Mouse (Mus musculus) neural tube, embryonic 13.5 days (tissue): ENCODE data around the gene Fam131c. TPM values are rescaled to one million over a fixed set of nuclear protein-coding genes. Genes with fewer than 3 reads are reported as not detected.

ENCODE experiments used
- ATAC-seq: fragments of 200-750 bp; cut with Nextera tagmentation; 2 replicates; pipeline ENCODE4 v1.8.0; 2017; ENCODE audit warnings: low read depth, mild to moderate bottlenecking, moderate TSS enrichment, moderate library complexity
- H3K27ac ChIP-seq: fragments of 300-500 bp; sonication (generic); replicated peaks from 2 replicates; pipeline ENCODE4 v1.5.1; 2015; ENCODE audit warnings: moderate library complexity, mild to moderate bottlenecking, inconsistent platforms
- H3K27me3 ChIP-seq: fragments of 300-500 bp; sonication (generic); 2 replicates; pipeline ENCODE4 v1.6.1; 2015; ENCODE audit warnings: mild to moderate bottlenecking, inconsistent platforms
- H3K36me3 ChIP-seq: fragments of 300-500 bp; sonication (generic); 2 replicates; pipeline ENCODE4 v1.6.1; 2015; ENCODE audit warnings: mild to moderate bottlenecking, inconsistent platforms
- H3K4me1 ChIP-seq: fragments of 300-500 bp; sonication (generic); replicated peaks from 2 replicates; pipeline ENCODE4 v1.6.1; 2015; ENCODE audit warnings: inconsistent platforms
- H3K4me2 ChIP-seq: fragments of 300-500 bp; sonication (generic); 2 replicates; pipeline ENCODE4 v1.6.1; 2015; ENCODE audit warnings: inconsistent platforms, mild to moderate bottlenecking, moderate library complexity
- H3K4me3 ChIP-seq: fragments of 300-500 bp; sonication (generic); 2 replicates; pipeline ENCODE4 v1.5.1; 2015; ENCODE audit warnings: mild to moderate bottlenecking, inconsistent platforms
- H3K9ac ChIP-seq: fragments of 300-500 bp; sonication (generic); 2 replicates; pipeline ENCODE4 v1.6.1; 2015; ENCODE audit warnings: moderate library complexity, mild to moderate bottlenecking, inconsistent platforms
- H3K9me3 ChIP-seq: fragments of 300-500 bp; sonication (generic); 2 replicates; pipeline ENCODE4 v1.6.1; 2016; ENCODE audit warnings: inconsistent platforms
- WGBS: fragments of 180-500 bp; shearing (Covaris S2); methylation state at CpG from one replicate; pipeline ENCODE4 v1.1.7; 2015; 5-methylcytosine and 5-hydroxymethylcytosine counted together
- polyA plus RNA-seq: library from polyadenylated mRNA; unstranded; fragments of >200 nt; fragmentation: Nextera tagmentation; extraction: Ambion mirVana; gene quantifications from 2 replicates; pipeline ENCODE4 v1.2.1, GENCODE M21; 2015

The Fam131c gene
- polyA plus RNA-seq: 12.6 and 14.2 TPM in 2 replicates

DNA sequence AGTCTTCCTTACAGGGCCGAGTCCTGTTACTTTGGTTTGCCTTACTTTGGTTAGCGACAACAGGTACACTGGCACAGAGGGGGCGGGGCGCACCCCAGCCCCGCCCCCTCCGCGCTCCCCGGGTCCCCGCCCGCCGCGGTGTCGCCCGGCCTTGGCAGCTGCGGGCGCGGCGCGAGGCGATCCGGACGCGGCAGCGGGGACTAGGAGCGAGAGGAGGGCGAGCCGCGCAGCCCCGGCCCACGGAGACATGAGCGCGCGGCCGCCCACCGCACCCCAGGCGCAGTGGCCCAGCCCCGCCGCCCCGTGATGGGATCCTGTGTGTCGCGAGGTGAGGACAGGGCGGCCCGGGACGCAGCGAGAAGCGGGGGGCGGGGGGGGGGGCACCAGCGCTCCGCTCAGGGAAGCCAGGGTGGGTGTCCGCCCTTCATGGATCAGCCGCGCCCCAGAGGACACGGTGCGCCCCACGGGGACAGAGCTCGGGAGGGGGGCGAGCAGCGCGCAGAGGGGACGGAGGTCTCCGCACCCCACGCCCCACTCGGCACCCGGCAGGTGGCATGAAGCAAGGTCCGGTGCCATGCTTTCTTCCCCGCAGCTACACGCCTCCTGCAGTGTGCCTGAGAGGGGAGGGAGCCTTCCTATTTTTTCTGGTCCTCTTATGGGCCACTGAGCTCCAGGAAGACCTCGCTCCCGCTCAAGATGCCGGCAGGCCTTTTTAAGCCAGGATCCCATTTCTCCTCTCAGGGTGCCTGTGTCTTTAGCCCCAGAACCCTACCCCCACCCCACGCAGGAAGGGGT, at the start of gene Fam131c:
Gene Fam131c (plus strand): TSS at position 224 of the 795 bp plus-strand sequence.
- Histone ChIP-seq H3K27ac (no peak within 1 kb of the TSS), H3K9me3 (no peaks in the 10 kb centered on the region), H3K4me2 (peak within 1 kb of the TSS; percentile 91), H3K9ac (peak within 1 kb of the TSS; percentile 81), H3K4me3 (peak within 1 kb of the TSS; percentile 55), H3K36me3 (no peaks in the 10 kb centered on the region), H3K27me3 (peaks cover 58% of the 10 kb centered on the region), H3K4me1 (peaks cover 13% of the 10 kb centered on the region)
- peak; percentile 49 for ATAC-seq
- under 1% methylated on average over 53 of the region's 71 CpGs for WGBS

DNA sequence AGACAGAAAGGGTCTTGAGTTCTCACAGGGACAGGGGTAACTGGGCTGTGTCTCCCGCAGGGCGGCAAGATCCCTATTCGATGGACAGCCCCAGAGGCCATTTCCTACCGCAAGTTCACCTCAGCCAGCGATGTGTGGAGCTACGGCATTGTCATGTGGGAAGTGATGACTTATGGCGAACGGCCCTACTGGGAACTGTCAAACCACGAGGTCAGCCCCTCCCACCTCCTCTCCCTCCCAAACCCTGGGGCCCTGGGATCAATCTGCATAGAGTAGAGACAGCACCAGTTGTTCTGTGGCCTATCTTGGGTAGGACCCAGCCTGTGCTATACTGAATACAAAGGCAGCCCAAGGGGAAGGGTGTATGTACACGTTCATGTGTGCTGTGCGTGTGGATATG, 45.5 kb upstream of the Fam131c start:
- Histone ChIP-seq H3K36me3 (no peaks in the 10 kb centered on the region), H3K4me2 (no peak overlapping the region), H3K27me3 (no peaks in the 10 kb centered on the region), H3K27ac (no peak overlapping the region), H3K4me3 (no peak overlapping the region), H3K9ac (no peak overlapping the region), H3K4me1 (peaks cover 10% of the 10 kb centered on the region; the same call in 1 of the 2 replicates), H3K9me3 (no peaks in the 10 kb centered on the region)
- WGBS: 77% methylated on average over 11 of the region's 11 CpGs
- ATAC-seq: no peak

DNA sequence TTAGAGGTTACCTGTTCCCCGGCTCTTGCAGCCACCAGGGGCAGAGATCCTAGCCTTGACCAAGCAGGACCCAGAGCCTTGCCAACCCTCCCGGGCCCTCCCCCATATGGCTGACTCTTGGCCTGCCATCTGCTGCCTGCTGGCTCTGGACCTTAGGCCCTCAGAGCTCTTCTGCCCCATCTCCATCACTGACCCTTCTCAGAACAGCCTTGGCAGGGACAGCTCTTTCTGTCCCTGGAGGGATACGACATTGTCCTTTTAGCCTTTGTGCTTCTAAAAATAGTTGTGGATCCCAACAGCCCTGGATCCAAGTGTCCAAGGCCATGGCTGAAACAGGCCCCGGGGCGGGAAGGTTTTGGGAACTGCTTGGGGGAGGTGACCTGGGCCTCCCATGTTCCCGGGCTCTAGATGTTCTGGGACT, 43.2 kb upstream of the Fam131c start:
- H3K9ac ChIP-seq: no peak overlapping the region
- H3K9me3 ChIP-seq: no peaks in the 10 kb centered on the region
- H3K36me3 ChIP-seq: no peaks in the 10 kb centered on the region
- no peak overlapping the region for H3K4me3 ChIP-seq
- no peak overlapping the region for H3K27ac ChIP-seq
- H3K4me1 ChIP-seq: peaks cover 10% of the 10 kb centered on the region; the same call in 1 of the 2 replicates
- 87% methylated on average over 6 of the region's 6 CpGs for WGBS
- no peaks in the 10 kb centered on the region for H3K27me3 ChIP-seq
- no peak overlapping the region for H3K4me2 ChIP-seq
- no peak for ATAC-seq

DNA sequence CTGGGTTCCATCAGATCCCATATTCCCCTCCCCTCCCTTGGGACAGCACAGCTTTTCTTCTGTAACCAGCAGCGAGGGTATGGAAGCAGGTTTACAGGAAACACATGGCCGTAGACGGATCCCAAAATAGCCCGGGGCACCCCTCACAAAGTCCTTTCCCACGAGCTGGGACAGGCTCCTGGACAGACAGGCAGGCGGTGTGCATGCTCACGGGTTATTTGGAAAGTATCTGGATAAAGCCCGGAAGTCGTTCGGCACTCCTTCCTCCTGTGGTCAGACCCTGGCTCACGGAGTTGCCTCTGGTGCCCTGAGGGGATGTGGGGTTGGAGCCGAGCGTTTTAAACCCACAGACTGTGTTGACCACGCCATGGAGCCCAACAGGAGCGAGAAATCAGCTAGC, 42.4 kb upstream of the Fam131c start:
- Histone ChIP-seq H3K4me2 (no peak overlapping the region), H3K4me1 (peaks cover 10% of the 10 kb centered on the region; the same call in 1 of the 2 replicates), H3K36me3 (no peaks in the 10 kb centered on the region), H3K27me3 (no peaks in the 10 kb centered on the region), H3K9ac (no peak overlapping the region), H3K27ac (no peak overlapping the region), H3K4me3 (no peak overlapping the region), H3K9me3 (no peaks in the 10 kb centered on the region)
- 67% methylated on average over 15 of the region's 15 CpGs for WGBS
- ATAC-seq: no peak

- Histone ChIP-seq H3K27me3 (no peaks in the 10 kb centered on the region), H3K4me1 (peaks cover 10% of the 10 kb centered on the region; the same call in 1 of the 2 replicates), H3K4me3 (no peak overlapping the region), H3K36me3 (no peaks in the 10 kb centered on the region), H3K4me2 (no peak overlapping the region), H3K9me3 (no peaks in the 10 kb centered on the region), H3K27ac (no peak overlapping the region), H3K9ac (no peak overlapping the region)
- ATAC-seq: no peak
- WGBS: 66% methylated on average over 4 of the region's 4 CpGs
Measured at GRCm38 (mm10) chr4:141327075-141327474, 40.9 kb upstream of the Fam131c start.

DNA sequence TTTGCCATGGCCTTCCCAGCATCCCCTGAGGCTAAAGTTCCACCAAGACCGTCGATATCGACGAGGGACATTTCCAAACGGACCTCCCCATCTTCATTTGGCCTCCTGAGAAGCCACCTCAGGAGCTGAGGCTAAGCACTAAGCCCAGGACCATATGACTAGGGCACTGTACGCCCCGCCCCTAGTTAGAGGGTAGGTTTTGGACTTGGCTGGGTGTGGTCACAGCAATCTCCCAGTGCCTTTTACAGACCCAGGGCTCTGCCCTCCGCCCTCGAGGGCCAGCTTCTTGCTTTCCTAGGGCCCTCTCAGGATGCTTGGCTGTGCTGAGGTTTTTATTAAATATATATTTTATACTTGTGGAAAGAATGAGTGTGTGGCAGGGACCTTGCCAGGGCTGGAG, 39.3 kb upstream of the Fam131c start:
- Histone ChIP-seq H3K9me3 (no peaks in the 10 kb centered on the region), H3K27me3 (no peaks in the 10 kb centered on the region), H3K36me3 (no peaks in the 10 kb centered on the region), H3K4me1 (peaks cover 10% of the 10 kb centered on the region; the same call in 1 of the 2 replicates), H3K9ac (no peak overlapping the region), H3K4me3 (no peak overlapping the region), H3K4me2 (no peak overlapping the region), H3K27ac (no peak overlapping the region)
- WGBS: 84% methylated on average over 9 of the region's 9 CpGs
- no peak for ATAC-seq

DNA sequence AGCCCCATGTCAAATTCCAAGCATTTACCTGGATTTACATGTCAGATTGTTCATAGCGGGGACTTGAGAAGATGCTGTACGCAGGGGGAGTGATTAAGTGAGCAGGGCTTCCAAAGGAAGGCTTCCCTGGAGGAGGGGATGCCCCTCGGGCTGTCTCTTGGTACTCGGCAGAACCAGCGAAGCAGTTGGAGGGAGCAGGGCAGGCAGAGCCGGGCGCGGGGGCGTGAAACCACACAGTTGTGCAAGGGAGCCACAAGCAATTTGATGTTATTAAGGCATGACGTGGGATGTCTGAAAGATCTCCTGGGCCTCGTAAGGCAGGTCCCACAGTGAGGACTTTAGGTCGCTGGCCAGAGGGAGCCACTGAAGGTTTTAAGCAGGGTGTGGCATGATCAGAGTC, 38.1 kb upstream of the Fam131c start:
- Histone ChIP-seq H3K36me3 (no peaks in the 10 kb centered on the region), H3K27me3 (no peaks in the 10 kb centered on the region), H3K4me2 (no peak overlapping the region), H3K4me3 (no peak overlapping the region), H3K27ac (no peak overlapping the region), H3K9me3 (no peaks in the 10 kb centered on the region), H3K4me1 (peaks cover 18% of the 10 kb centered on the region), H3K9ac (no peak overlapping the region)
- no peak for ATAC-seq
- 60% methylated on average over 12 of the region's 12 CpGs for WGBS

DNA sequence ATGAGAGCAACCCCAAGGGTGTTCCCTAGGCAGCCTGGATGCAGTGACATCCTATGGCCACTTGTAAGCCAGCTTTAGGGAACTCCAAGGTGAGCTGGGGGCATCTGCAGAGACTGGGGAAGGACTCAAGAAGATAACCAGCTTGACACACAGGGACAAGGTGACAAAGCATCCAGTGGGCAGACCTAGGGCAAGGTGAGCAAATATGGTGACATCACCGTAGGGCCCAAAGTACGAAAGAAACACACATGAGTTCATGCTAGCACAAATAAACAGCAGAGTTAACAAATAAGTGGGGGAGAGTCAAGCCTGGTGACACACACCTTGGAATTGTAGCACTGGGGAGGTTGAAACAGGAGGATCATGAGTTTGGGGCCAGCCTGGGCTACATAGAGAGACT, 36.6 kb upstream of the Fam131c start:
- 95% methylated on average over 2 of the region's 2 CpGs for WGBS
- ATAC-seq: no peak
- H3K9ac ChIP-seq: no peak overlapping the region
- H3K27me3 ChIP-seq: no peaks in the 10 kb centered on the region
- H3K4me2 ChIP-seq: no peak overlapping the region
- H3K36me3 ChIP-seq: no peaks in the 10 kb centered on the region
- no peak overlapping the region for H3K4me3 ChIP-seq
- H3K27ac ChIP-seq: no peak overlapping the region
- H3K4me1 ChIP-seq: peaks cover 33% of the 10 kb centered on the region
- no peaks in the 10 kb centered on the region for H3K9me3 ChIP-seq

DNA sequence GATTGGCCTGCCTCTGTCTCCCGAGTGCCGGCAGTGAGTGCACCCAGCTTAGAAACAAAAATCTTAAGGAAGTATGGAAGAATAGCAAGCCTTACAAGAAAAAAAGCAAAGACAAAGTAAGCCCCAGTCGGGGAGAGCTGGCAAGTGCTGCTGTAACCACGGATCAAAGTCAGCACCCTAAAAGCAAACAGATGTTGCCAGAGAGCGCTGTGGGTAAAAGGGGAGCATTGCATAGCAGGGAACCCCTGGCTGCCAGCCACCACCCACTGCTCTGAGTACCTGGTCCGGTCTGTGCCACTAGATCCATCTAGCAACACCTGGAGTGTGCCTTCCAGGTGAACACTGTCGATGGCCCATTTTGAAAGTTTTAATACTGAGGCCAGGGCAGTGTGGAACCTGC, 35.8 kb upstream of the Fam131c start:
- Histone ChIP-seq H3K27me3 (no peaks in the 10 kb centered on the region), H3K4me3 (no peak overlapping the region), H3K9me3 (no peaks in the 10 kb centered on the region), H3K27ac (no peak overlapping the region), H3K36me3 (no peaks in the 10 kb centered on the region), H3K4me2 (no peak overlapping the region), H3K9ac (no peak overlapping the region), H3K4me1 (peaks cover 31% of the 10 kb centered on the region)
- WGBS: 83% methylated on average over 7 of the region's 7 CpGs
- ATAC-seq: no peak

- Histone ChIP-seq H3K4me3 (no peak overlapping the region), H3K27me3 (no peaks in the 10 kb centered on the region), H3K9ac (0 out of 2 replicates have a peak overlapping the region, but pooled peaks have one; percentile 38), H3K36me3 (no peaks in the 10 kb centered on the region), H3K4me1 (peaks cover 51% of the 10 kb centered on the region), H3K27ac (peak overlapping the region; percentile 75), H3K9me3 (no peaks in the 10 kb centered on the region), H3K4me2 (no peak overlapping the region)
- ATAC-seq: peak; percentile 4; the same call in 1 of the 2 replicates
- WGBS: 38% methylated on average over 5 of the region's 5 CpGs
Measured at GRCm38 (mm10) chr4:141334695-141335094, 33.3 kb upstream of the Fam131c start.

DNA sequence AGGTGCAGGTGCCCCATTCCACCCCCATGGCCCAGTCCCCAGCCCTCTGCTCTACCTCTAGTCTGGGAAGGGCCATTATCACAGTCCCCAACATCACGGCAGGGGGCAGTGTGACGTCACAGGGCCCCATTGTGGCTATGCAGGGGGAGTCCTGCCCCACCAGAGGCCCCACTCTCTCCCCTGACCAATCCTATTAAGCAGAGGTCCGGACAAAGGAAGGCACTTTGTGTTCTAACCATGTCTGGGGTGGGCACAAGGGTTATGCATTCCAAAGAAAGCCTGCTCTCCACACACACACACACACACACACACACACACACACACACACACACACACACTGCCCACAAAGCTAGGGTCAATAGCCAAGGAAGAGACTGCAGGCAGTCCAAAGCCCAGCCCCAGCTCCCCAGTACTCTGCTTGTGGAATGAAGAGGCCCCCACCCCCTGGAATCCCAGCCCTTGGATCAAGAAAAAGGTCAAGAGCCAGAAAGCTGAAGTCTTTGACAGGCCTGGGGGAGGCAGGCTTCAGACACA, 32.7 kb upstream of the Fam131c start:
- no peak overlapping the region for H3K9ac ChIP-seq
- H3K9me3 ChIP-seq: no peaks in the 10 kb centered on the region
- H3K4me1 ChIP-seq: peaks cover 51% of the 10 kb centered on the region
- no peak overlapping the region for H3K4me3 ChIP-seq
- H3K27me3 ChIP-seq: no peaks in the 10 kb centered on the region
- ATAC-seq: peak; percentile 81
- no peak overlapping the region for H3K4me2 ChIP-seq
- WGBS: 12% methylated on average over 3 of the region's 3 CpGs
- H3K36me3 ChIP-seq: no peaks in the 10 kb centered on the region
- H3K27ac ChIP-seq: peak overlapping the region; percentile 75

DNA sequence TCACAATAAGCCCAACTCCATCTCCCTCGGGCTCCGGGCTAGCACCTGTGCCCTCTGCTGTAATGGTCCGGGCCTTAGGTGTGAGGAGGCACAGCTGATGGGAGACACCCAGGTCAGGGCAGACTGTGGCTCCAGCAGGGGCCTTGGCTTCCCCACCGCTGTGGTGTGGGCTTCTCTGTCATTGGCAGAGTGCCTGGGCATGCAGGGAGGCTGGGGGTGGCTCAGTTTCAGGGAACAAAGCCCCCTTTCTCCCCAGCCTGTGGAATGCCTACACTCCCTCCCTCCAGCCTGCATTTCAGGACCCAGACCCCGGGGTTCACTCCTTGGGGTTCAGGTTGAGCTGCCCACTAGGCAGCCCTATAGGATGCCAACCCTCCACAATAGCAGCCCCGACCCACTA, 31.8 kb upstream of the Fam131c start:
- Histone ChIP-seq H3K4me1 (peaks cover 51% of the 10 kb centered on the region), H3K9ac (no peak overlapping the region), H3K4me2 (no peak overlapping the region), H3K36me3 (no peaks in the 10 kb centered on the region), H3K27ac (peak overlapping the region; percentile 75), H3K9me3 (no peaks in the 10 kb centered on the region), H3K27me3 (no peaks in the 10 kb centered on the region), H3K4me3 (no peak overlapping the region)
- no peak for ATAC-seq
- WGBS: 46% methylated on average over 6 of the region's 6 CpGs
